Mouse (Mus musculus) megakaryocyte, embryonic 14.5 days (primary cell): Measurements from ENCODE around the gene Laptm5. TPM values are rescaled to one million over a fixed set of nuclear protein-coding genes. Genes with fewer than 3 reads are reported as not detected.

Experiments used
- H3K27me3 ChIP-seq: replicated peaks from 2 replicates; pipeline ENCODE3; 2012; ENCODE audit warnings: inconsistent platforms
- H3K36me3 ChIP-seq: replicated peaks from 2 replicates; pipeline ENCODE3; 2012; ENCODE audit warnings: low read length, inconsistent platforms, mixed read lengths
- H3K4me1 ChIP-seq: 2 replicates; pipeline ENCODE4 v1.6.1; 2012; ENCODE audit warnings: inconsistent platforms
- H3K4me3 ChIP-seq: replicated peaks from 2 replicates; pipeline ENCODE3; 2012; ENCODE audit warnings: moderate library complexity, mild to moderate bottlenecking, inconsistent platforms
- H3K9me3 ChIP-seq: 2 replicates; pipeline ENCODE4 v1.6.1; 2012; ENCODE audit warnings: inconsistent platforms
- FLI1 ChIP-seq: IDR thresholded peaks from 2 replicates; pipeline ENCODE4 v1.6.1; 2012; ENCODE audit warnings: low read length, inconsistent platforms, mixed read lengths
- GATA1 ChIP-seq: IDR thresholded peaks from 3 replicates; pipeline ENCODE4 v1.6.1; 2012; ENCODE audit warnings: mixed read lengths, low read length, inconsistent platforms, borderline replicate concordance
- polyA plus RNA-seq: library from polyadenylated mRNA; stranded (reverse); fragments of >175 nt; gene quantifications from 2 replicates; pipeline ENCODE4 v1.2.3, GENCODE M21; 2012; ENCODE audit warnings: low replicate concordance; ENCODE audit not compliant: insufficient read depth

Laptm5 gene
- polyA plus RNA-seq, 1 experiment, result 2,077 TPM

GRCm38 (mm10) chr4:130944112-130944511 is 31.2 kb downstream of the Laptm5 start, which contains the start of gene Matn1:
Gene Matn1, plus strand, starts transcription at chr4:130944385.
- Histone ChIP-seq H3K27me3 (peaks cover 9% of the 10 kb centered on the region), H3K36me3 (peaks cover 7% of the 10 kb centered on the region), H3K4me3 (peak within 1 kb of the TSS; percentile 55), H3K9me3 (no peaks in the 10 kb centered on the region), H3K4me1 (peaks cover 69% of the 10 kb centered on the region)
- TF ChIP-seq GATA1, result no peak
- TF ChIP-seq FLI1, result no peak

- Histone ChIP-seq H3K4me1 (peaks cover 64% of the 10 kb centered on the region), H3K4me3 (peak overlapping the region; percentile 55), H3K36me3 (peaks cover 5% of the 10 kb centered on the region), H3K9me3 (no peaks in the 10 kb centered on the region), H3K27me3 (peaks cover 10% of the 10 kb centered on the region)
- TF ChIP-seq FLI1 (no peak), GATA1 (no peak)
These were observed 31.9 kb downstream of the Laptm5 start for GRCm38 (mm10) chr4:130944779-130945178.

GRCm38 (mm10) chr4:130947094-130947647 is 34.2 kb downstream of the Laptm5 start:
- Histone ChIP-seq H3K36me3 (peaks cover 5% of the 10 kb centered on the region), H3K9me3 (no peaks in the 10 kb centered on the region), H3K27me3 (peaks cover 32% of the 10 kb centered on the region), H3K4me3 (peak overlapping the region; percentile 80), H3K4me1 (peaks cover 56% of the 10 kb centered on the region)
- no peak for TF ChIP-seq GATA1
- TF ChIP-seq FLI1, result no peak

GRCm38 (mm10) chr4:130949821-130950384 is 37.0 kb downstream of the Laptm5 start:
- H3K27me3 ChIP-seq, result peaks cover 50% of the 10 kb centered on the region
- H3K4me1 ChIP-seq, result peaks cover 37% of the 10 kb centered on the region
- no peak for TF ChIP-seq FLI1
- no peak for TF ChIP-seq GATA1
- peaks cover 5% of the 10 kb centered on the region for H3K36me3 ChIP-seq
- H3K9me3 ChIP-seq, result no peaks in the 10 kb centered on the region
- peak overlapping the region; percentile 33 for H3K4me3 ChIP-seq

GRCm38 (mm10) chr4:130952531-130952930 is 39.6 kb downstream of the Laptm5 start:
- no peak overlapping the region for H3K4me3 ChIP-seq
- peaks cover 74% of the 10 kb centered on the region for H3K27me3 ChIP-seq
- H3K36me3 ChIP-seq, result no peaks in the 10 kb centered on the region
- no peaks in the 10 kb centered on the region for H3K9me3 ChIP-seq
- TF ChIP-seq GATA1 (no peak), FLI1 (no peak)
- H3K4me1 ChIP-seq, result peaks cover 11% of the 10 kb centered on the region

- Histone ChIP-seq H3K4me1 (peaks cover 16% of the 10 kb centered on the region), H3K4me3 (no peak overlapping the region), H3K27me3 (peaks cover 84% of the 10 kb centered on the region)
These were observed 44.2 kb downstream of the Laptm5 start for GRCm38 (mm10) chr4:130957156-130957555.

GRCm38 (mm10) chr4:130958812-130959211 is 45.9 kb downstream of the Laptm5 start:
- no peaks in the 10 kb centered on the region for H3K9me3 ChIP-seq
- H3K4me3 ChIP-seq, result no peak overlapping the region
- peaks cover 10% of the 10 kb centered on the region for H3K4me1 ChIP-seq
- TF ChIP-seq GATA1, result no peak
- TF ChIP-seq FLI1, result no peak
- H3K36me3 ChIP-seq, result no peaks in the 10 kb centered on the region
- peaks cover 75% of the 10 kb centered on the region for H3K27me3 ChIP-seq

More at GRCm38 (mm10) chr4:130957156-130957555, 44.2 kb downstream of the Laptm5 start:
- Histone ChIP-seq H3K9me3 (no peaks in the 10 kb centered on the region), H3K36me3 (no peaks in the 10 kb centered on the region)
- TF ChIP-seq GATA1 (no peak), FLI1 (no peak)

- TF ChIP-seq GATA1 (no peak), FLI1 (no peak)
- no peaks in the 10 kb centered on the region for H3K9me3 ChIP-seq
- H3K36me3 ChIP-seq, result no peaks in the 10 kb centered on the region
- H3K27me3 ChIP-seq, result peaks cover 76% of the 10 kb centered on the region
- H3K4me3 ChIP-seq, result no peak overlapping the region
- peaks cover 10% of the 10 kb centered on the region for H3K4me1 ChIP-seq
These were observed 46.8 kb downstream of the Laptm5 start for GRCm38 (mm10) chr4:130959678-130960077.

- H3K4me1 ChIP-seq, result peaks cover 10% of the 10 kb centered on the region
- no peak overlapping the region for H3K4me3 ChIP-seq
- TF ChIP-seq GATA1 (no peak), FLI1 (no peak)
- H3K9me3 ChIP-seq, result no peaks in the 10 kb centered on the region
- H3K36me3 ChIP-seq, result no peaks in the 10 kb centered on the region
- peaks cover 76% of the 10 kb centered on the region for H3K27me3 ChIP-seq
These were observed 47.3 kb downstream of the Laptm5 start for GRCm38 (mm10) chr4:130960118-130960734.

GRCm38 (mm10) chr4:130971278-130971677 is 58.4 kb downstream of the Laptm5 start:
- Histone ChIP-seq H3K4me1 (no peaks in the 10 kb centered on the region), H3K36me3 (no peaks in the 10 kb centered on the region), H3K27me3 (peaks cover 28% of the 10 kb centered on the region), H3K4me3 (no peak overlapping the region), H3K9me3 (peaks cover 28% of the 10 kb centered on the region)
- TF ChIP-seq FLI1, result no peak
- no peak for TF ChIP-seq GATA1
